Mouse (Mus musculus): Measurements from ENCODE around the gene Herc1.

Gene Herc1

DNA sequence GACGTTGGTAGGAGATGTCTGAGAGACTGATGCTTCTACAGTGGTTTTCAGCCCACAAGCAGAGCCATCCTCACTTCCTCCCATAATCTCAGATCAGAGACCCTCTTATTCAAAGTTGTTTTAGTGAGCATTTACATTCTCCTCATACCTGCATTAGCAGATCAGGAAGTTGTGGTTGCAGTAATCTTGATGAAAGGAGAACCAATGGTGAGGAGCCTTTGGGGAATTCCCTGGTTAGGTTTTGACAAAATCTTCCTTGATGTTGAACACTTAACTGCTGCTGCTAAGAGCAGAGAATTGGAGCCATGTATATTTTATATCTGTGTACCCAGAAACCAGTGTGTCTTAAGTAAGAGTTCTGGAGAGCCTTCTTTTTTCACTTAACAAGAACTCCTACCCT lies 142.1 kb downstream of the Herc1 start:
- DNase-seq (ENCODE audit: low spot score in 2 of 2) = no peak

DNA sequence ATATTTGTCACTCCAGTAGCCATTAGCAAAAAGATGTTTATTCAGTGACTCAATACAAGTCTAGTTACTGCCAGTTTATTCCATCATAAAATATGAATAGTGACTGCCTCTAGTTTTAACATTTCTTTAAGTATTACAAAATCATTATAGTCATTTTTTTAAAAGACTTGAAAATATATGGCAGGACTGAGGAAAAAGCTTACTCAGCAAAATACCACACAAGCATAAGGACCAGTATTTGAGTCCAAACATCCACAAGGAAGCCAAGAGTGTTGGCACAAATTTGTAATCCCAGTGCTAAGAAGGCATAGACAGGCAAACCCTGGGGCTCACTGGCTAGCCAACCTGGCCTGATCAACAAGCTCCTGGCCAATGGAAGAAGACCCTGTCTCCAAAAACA lies 143.7 kb downstream of the Herc1 start:
- DNase-seq (ENCODE audit: low spot score in 2 of 2) = no peak

DNA sequence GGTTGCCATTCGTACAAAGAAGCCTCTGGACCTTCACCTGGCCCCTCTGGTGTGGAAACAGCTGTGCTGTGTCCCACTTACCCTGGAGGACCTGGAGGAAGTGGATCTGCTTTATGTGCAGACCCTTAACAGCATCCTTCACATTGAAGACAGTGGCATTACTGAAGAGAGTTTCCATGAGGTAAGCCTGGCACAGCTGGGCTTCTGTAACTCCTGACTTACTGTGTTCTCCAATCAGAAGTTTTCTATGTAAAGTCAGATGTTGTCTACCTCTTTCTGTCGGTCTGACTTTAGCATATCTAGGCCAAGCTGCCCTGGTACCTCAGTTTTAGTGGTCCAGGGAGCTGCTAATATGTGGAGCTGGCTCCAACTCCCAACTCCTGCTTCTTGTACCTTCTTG lies 151.0 kb downstream of the Herc1 start:
- no peak for DNase-seq (ENCODE audit: low spot score in 2 of 2)

DNA sequence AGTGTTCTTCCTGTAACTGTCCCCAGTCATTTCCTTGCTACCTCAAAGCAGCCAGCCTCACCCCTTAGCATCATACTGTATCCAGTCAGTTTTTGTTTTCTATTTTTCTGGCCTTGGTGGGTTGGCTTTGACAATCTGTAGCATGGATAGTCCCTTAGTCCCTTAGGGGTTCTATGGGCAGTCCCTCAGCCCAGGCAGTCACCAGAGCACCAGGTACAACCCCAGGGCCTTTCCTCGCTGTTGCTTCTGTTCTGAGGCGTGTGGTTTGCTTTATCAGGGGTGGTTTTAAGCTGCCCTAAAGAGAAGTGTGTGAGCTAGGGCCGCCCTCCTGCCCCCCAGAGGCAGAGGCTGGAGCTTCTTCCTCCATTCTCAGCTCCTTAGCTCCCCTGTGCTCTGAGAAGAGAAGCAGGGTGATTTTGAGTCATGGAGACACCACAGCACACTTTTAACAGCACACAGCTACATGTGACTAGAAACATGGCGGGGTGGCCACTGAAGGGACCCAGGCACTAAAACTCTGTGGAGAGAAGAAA lies 153.7 kb downstream of the Herc1 start:
- peak; percentile 34 to 37 for DNase-seq (ENCODE audit: low spot score in 2 of 2)

- DNase-seq (ENCODE audit: low spot score in 2 of 2) = no peak
Observed at GRCm38 (mm10) chr9:66504518-66504917, 154.3 kb downstream of the Herc1 start.

DNA sequence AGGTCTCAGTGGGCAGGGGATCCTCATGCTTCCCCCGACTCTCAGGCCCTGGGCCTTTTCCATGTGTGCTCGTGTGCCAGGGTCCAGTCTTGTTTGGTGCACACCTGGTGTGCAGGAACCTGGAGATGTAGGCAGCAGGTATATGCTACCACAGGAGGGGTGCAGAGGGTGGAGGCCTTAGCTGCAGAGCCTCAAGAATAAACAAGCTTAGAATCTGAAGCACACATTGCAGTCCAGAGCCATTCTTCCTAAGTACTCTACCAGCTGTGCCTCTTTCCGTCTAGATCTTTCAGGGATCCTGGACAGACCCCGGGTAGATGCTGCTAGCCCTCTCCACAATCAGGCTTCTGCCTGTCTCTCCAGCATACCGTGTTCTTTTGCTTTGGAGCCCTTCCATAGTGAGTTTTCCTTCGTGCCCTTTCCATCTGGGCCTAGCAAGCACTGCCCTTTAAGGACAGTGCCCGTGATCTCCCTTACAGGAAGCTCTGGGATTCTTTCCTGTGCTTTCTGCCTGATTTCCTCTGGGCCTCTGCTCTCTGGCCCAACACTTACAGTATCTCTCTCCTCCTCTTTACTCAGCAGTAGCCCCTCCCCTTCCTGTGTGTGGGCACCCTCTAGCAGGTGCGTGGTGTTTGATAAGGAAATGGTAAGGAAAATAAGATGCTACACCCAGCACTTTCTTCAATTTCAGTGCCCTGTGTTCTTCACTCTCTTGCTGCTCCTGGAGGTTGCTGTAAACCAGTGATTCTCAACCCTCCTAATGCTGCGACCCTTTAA lies 155.1 kb downstream of the Herc1 start:
- peak; percentile 38 to 50 for DNase-seq (ENCODE audit: low spot score in 2 of 2)

- DNase-seq (ENCODE audit: low spot score in 2 of 2) = no peak
Observed at GRCm38 (mm10) chr9:66506011-66506410, 155.8 kb downstream of the Herc1 start.

GRCm38 (mm10) chr9:66506424-66506823 lies 156.2 kb downstream of the Herc1 start:
- no peak for DNase-seq (ENCODE audit: low spot score in 2 of 2)

GRCm38 (mm10) chr9:66507684-66508083 lies 157.4 kb downstream of the Herc1 start:
- DNase-seq (ENCODE audit: low spot score in 2 of 2) = no peak

DNA sequence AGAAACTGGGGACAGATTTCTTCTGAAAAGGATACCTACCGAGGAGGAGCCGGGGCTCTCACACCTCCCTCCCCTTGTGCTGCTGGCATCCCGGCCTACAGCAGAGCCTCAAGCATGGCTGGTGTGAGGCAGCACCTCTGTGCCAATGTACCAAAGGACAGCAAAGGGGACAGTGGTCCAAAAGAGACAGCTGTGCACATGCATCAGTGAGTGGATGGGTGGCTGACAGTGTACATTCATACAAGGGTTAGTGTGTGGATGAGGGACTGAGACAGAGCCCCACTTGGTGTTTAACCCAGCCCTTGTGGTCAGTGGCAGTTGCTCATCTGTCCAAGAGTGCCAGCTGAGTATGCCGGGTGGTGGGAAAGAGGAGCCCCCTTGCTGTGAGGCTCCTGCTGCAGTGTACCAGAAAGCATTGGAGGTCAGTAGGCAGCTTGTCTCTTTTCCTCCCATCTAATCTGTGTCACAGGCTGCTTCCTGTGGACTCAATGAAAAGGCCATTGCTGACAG lies 158.7 kb downstream of the Herc1 start:
- DNase-seq (ENCODE audit: low spot score in 2 of 2) = no peak

- no peak for DNase-seq (ENCODE audit: low spot score in 2 of 2)
Observed at GRCm38 (mm10) chr9:66510351-66510841, 160.1 kb downstream of the Herc1 start.

- no peak for DNase-seq (ENCODE audit: low spot score in 2 of 2)
Observed at GRCm38 (mm10) chr9:66510944-66511343, 160.7 kb downstream of the Herc1 start.

GRCm38 (mm10) chr9:66511580-66512350 lies 161.5 kb downstream of the Herc1 start:
- peak; percentile 73 to 83 for DNase-seq (ENCODE audit: low spot score in 2 of 2)

GRCm38 (mm10) chr9:66512351-66512671 lies 162.1 kb downstream of the Herc1 start:
- DNase-seq (ENCODE audit: low spot score in 2 of 2) = peak; percentile 50 to 60

DNA sequence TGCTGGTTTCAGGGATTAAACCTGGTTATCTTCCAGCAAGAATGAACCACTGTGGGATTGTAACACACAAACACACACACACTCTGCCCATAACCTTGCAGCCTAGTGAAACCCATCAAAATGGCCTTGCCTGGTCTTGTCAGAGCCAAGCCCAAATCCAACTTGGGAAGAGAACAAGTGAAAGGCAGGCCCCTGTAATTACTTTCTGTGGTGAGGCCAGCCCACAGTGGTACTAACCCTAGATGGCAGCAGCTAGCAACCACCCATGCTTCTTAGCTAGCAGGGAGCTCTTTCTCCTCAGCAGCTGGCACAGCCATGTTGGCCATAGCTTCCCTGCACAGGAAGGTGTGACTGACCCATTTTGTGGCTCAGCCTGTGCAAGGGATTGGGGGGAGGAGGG lies 162.9 kb downstream of the Herc1 start:
- no peak for DNase-seq (ENCODE audit: low spot score in 2 of 2)

DNA sequence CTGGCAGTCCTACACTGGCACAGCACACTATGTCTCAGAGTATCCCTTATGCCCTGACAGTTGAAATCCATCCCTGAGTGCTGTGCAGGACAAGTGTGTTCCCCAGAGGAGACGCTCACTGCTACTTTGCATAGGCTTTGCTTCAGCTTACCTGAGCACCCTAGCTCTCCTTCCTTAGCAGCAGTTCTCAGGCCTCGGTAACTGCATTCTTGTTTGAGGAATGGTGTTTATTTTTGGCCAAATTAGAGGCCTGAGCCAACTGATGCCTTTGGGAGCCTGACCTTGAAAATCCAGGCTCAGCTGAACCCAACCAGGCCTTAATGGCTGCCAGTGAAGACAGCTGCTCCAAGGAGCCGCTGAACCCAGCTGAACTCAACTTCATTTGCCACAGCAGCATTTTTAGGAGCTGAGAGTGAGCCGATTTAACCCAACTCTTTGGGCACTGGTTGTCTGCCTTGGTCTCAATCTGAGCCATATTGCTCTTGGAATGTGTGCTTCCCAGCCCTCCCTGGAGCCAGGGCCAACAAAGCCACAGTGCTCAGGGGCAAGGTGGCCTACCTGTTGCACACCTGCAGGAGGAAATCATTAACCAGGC lies 163.5 kb downstream of the Herc1 start:
- DNase-seq (ENCODE audit: low spot score in 2 of 2) = no peak

DNA sequence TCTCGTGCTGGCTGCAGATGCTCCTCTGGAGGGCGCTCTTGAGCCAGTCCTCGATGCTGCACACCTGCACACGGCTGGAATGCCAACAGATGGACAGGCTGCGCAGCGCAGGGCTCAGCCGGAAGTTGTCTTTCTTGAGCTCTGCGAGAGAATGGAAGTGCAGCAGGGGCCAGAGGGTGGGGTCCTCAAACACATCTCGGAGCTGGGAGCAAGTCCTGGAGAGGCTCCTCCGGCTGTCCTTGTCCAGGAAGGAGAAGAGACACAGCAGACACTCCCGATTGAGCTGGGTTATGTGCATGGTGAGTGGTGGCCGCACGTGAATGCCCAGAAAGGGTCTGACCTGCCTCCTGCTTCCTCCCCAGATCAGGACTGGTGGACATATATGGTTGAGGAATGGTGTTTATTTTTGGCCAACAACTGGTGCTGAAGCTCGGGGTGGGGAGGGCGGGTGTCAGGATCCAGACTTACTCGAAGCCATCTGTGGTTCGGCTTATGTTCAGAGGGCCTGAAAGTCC lies 164.1 kb downstream of the Herc1 start, which contains the start of gene Fbxl22:
Fbxl22 (minus strand) TSS at position 338 of the 515 bp plus-strand sequence.
- peak in 1 of 2 experiments; percentile 34 for DNase-seq (ENCODE audit: low spot score in 2 of 2)

DNA sequence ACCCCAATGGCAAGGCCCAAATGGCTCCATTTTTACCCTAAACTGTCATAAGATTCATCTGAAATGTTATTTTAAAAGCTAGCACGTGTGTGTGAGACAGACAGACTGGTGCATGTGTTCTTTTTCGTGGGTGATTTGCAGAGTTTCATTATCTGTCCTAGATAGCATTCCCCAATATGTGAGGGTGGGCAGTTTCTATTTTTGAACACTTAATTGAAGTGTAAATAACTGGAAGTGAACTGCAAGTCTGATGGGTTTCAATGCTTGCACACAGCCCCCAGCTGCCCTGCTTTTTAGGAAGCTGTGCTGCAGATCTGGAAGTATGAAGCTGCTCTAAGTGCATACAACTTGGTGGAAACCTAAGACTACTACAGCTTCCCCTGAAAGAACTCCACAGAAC lies 164.9 kb downstream of the Herc1 start:
- no peak for DNase-seq (ENCODE audit: low spot score in 2 of 2)

DNA sequence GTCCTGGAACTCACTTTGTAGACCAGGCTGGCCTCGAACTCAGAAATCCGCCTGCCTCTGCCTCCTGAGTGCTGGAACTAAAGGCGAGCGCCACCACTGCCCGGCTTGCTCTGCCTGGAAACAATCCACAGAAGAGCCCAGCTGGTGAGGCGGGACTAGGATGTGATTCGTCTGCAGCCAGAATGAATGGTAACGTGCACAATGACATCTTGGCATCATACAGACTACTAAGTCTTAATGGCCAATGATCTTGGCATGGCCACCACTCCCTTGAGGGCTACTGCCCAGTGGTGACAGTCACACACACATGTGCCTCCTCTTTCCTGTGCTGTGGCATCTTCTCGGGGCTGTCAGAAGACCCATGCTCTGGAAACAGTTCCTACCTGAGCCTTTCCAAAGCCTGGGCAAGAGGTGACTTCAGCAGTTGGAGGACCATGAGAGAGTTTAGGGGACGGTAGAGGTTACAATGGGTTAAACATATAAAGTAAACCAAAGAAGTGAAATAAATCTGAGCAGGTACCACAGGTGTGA lies 165.5 kb downstream of the Herc1 start:
- no peak for DNase-seq (ENCODE audit: low spot score in 2 of 2)

DNA sequence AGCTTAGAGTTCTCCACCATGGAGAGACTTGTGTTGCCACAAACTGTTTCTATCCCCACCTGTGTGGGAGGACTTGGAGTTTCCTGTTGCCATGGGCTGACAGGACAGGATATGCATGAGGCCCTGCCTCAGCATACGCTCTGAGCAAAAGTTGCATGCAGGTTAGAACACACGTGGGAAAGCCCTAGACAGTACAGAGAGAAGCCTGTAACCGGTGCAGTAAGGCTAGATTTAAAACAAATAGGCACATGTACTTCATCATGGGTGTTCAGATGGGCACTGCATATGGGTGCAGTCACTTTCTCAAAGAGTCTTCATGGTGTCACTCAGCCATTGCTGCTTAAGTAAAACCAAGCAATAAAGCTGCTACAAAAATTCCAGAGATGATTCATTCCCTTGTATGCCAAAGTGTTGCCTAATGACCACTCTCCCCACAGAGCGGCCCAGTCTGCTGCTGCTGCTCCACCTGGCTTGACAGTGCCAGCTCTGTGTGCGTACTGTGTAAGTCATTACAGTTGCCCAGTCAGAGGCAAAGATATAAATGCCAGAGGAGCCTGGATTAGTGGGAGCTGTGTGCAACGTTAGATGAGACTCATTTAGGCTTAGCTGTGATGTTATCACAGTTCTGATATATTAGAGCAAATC lies 166.2 kb downstream of the Herc1 start:
- DNase-seq (ENCODE audit: low spot score in 2 of 2) = no peak

DNA sequence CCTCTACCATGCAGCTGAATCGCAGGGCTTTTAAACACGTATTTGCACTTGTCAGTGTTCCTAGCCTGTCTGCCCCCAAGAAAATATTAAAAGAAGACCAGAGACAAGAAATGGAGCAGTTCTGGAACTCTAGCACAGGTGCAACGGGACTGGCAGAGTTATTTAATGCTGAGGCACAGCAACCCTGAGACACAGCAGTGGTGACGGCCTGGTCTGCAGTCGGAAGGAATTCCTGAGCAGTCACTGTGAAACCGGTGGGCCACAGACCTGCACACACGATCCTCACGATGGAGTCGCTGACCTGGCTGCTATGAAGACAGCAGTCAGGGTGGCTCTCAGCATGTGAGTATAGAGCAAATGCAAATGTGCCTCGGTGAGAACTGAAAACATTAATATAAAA lies 167.5 kb downstream of the Herc1 start:
- no peak for DNase-seq (ENCODE audit: low spot score in 2 of 2)
